Mouse (Mus musculus): ENCODE measurements around the gene Ccser1. TPM values are rescaled to one million over a fixed set of nuclear protein-coding genes. Genes with fewer than 3 reads are reported as not detected.

Ccser1 gene
- polyA plus RNA-seq (2017; shearing (Covaris generic)), result 0.13 TPM

DNA sequence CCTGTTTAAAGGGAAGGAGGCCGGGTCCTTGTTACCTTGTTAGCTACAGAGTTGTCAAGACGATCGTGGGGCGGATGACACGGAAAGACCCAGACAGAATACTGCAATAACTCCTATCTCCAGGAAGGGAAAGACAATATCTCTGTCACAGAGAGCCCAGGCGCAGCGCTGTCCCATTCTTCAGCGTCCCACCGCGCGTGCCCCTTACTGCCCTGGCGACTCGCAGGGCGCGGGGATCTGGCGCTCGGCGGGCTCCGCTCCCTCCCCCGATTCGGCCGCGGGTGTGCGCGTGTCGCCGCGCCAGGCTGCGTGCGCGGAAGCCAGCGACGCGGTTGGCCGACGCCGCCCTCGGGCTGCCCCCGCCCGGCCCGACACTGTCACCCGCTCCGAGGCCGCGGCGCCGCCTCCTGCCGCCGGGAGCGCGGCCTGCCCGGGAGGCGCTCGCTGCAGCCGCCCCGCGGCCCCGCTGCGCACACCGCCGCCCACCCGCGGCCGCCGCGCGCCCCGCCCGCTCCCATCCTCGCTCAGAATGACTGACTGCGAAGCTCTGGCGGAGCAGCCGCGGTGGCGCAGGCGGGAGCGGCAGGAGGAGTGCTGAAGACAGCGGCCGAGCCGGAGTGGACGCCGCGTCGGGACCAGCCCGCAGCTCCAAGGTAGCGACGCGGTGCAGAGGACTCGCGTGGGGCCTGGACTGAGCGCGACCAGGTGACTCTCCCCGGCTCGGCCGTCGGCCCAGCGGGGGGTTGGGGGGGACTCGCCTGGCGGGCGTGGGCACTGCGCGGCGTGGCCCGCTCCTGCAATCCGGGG is at the start of gene Ccser1:
Ccser1 (plus strand) TSS at position 376 of the 807 bp plus-strand sequence.

All from CD4-positive, CD25-positive, alpha-beta regulatory T cell (primary cell).